ENCODE assay signal across 32 mouse cellular contexts in the genomic region with DNA sequence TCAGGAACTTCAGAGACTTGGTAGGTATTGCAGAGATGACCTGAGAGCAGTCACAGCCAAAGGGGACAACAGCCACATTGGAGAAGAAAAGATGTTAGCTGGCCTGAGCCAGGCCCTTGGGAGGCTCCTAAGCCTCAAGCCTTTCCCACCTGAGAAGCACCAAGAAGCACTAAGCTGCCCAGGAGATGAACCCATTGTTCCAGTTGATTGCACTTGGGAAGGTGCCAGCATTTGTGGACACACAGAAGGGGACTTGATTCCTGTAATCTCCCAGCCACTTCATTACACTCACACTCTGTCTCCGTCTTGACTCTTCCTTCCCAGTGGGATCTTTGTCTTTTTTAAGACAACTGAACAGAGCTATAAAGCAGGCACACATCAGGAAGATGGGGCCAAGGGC. TPM values are rescaled to one million over a fixed set of nuclear protein-coding genes. Genes with fewer than 3 reads are reported as not detected.
DNase-seq lines count a peak whose midpoint lies in the region; ATAC-seq lines count a peak whose summit lies in the region.
"Had no signal": no experiment of that assay in that cellular context is flagged by ENCODE, and none has a peak within 500 bp of the region (broad histone marks: within the 10 kb centered on the region; RNA-seq: fewer than 3 reads in every experiment).

No protein-coding gene starts in this region.

- H3K4me3 ChIP-seq in embryonic facial prominence, embryonic 10.5 days = no peak overlapping the region
- H3K4me3 ChIP-seq in forebrain, embryonic 16.5 days (replicated peaks; ENCODE audit: low read length) = no peak overlapping the region
- H3K4me3 ChIP-seq: embryonic facial prominence, embryonic 13.5 days; forebrain, embryonic 10.5 days; forebrain, embryonic 15.5 days; gastrocnemius, adult 2 months; heart, embryonic 15.5 days; hindbrain, embryonic 13.5 days; limb, embryonic 13.5 days; midbrain, embryonic 15.5 days had no signal

- DNase-seq in cerebellum, postnatal 10 days = peak; percentile 34 to 59
- no peak for DNase-seq in cerebellum, adult 9-11 months
- DNase-seq in kidney, adult 18-20 months = peak; percentile 29
- no peak for DNase-seq in kidney, adult 11 months
- DNase-seq in left cerebral cortex, postnatal 4 days = peak; percentile 43
- DNase-seq in left cerebral cortex, adult 8-10 months (ENCODE audit: low spot score in 2 of 2) = no peak
- no peak for DNase-seq in embryonic facial prominence, embryonic 10.5 days (ENCODE audit: low spot score)
- DNase-seq: adrenal gland, adult 2 months; adrenal gland, postnatal 36 days; cerebellum, adult 2 months; embryo, embryonic 11 days; gastrocnemius, adult 2 months; gastrocnemius, postnatal 36 days; right cerebral cortex, postnatal 14 days had no signal

- H3K4me1 ChIP-seq in embryonic facial prominence, embryonic 10.5 days = peaks cover 41% of the 10 kb centered on the region
- H3K4me1 ChIP-seq in forebrain, embryonic 16.5 days (replicated peaks; ENCODE audit: control insufficient read depth, insufficient read depth, low read length) = no peaks in the 10 kb centered on the region

- no peak overlapping the region for H3K4me2 ChIP-seq in forebrain, embryonic 16.5 days (ENCODE audit: low read length)
- H3K4me2 ChIP-seq: embryonic facial prominence, embryonic 13.5 days; forebrain, embryonic 15.5 days; heart, embryonic 15.5 days; hindbrain, embryonic 13.5 days; limb, embryonic 13.5 days; liver, embryonic 11.5 days; midbrain, embryonic 15.5 days had no signal

- H3K9me3 ChIP-seq in embryonic facial prominence, embryonic 10.5 days = no peaks in the 10 kb centered on the region
- H3K9me3 ChIP-seq in forebrain, embryonic 16.5 days (ENCODE audit: control insufficient read depth, low read length) = no peaks in the 10 kb centered on the region; the same call in 1 of the 2 replicates
- H3K9me3 ChIP-seq: embryonic facial prominence, embryonic 13.5 days; forebrain, embryonic 10.5 days; forebrain, embryonic 15.5 days; heart, embryonic 15.5 days; hindbrain, embryonic 13.5 days; limb, embryonic 13.5 days; midbrain, embryonic 15.5 days had no signal

- H3K27ac ChIP-seq in embryonic facial prominence, embryonic 10.5 days (replicated peaks) = 0 out of 2 replicates have a peak overlapping the region, but pooled peaks have one; percentile 15
- H3K27ac ChIP-seq in forebrain, embryonic 16.5 days (ENCODE audit: low read length) = no peak overlapping the region
- H3K27ac ChIP-seq: embryonic facial prominence, embryonic 13.5 days; forebrain, embryonic 10.5 days; forebrain, embryonic 15.5 days; gastrocnemius, adult 2 months; heart, embryonic 15.5 days; hindbrain, embryonic 13.5 days; limb, embryonic 13.5 days; midbrain, embryonic 15.5 days had no signal

- H3K9ac ChIP-seq in forebrain, embryonic 16.5 days (replicated peaks; ENCODE audit: low read depth, low read length) = no peak overlapping the region
- H3K9ac ChIP-seq: embryonic facial prominence, embryonic 13.5 days; forebrain, embryonic 15.5 days; heart, embryonic 15.5 days; hindbrain, embryonic 13.5 days; limb, embryonic 13.5 days; midbrain, embryonic 15.5 days had no signal

- no peaks in the 10 kb centered on the region for H3K27me3 ChIP-seq in embryonic facial prominence, embryonic 10.5 days (replicated peaks; ENCODE audit: low read depth, poor library complexity, severe bottlenecking)
- H3K27me3 ChIP-seq in forebrain, embryonic 16.5 days (replicated peaks; ENCODE audit: control insufficient read depth, insufficient read depth, low read length) = no peaks in the 10 kb centered on the region
- H3K27me3 ChIP-seq: CH12.LX; embryonic facial prominence, embryonic 13.5 days; forebrain, embryonic 15.5 days; heart, embryonic 15.5 days; hindbrain, embryonic 13.5 days; limb, embryonic 13.5 days; midbrain, embryonic 15.5 days had no signal

- peaks cover 15% of the 10 kb centered on the region for H3K36me3 ChIP-seq in embryonic facial prominence, embryonic 10.5 days (replicated peaks)
- H3K36me3 ChIP-seq in forebrain, embryonic 16.5 days (ENCODE audit: control insufficient read depth, insufficient read depth) = peaks cover 4% of the 10 kb centered on the region; the same call in 1 of the 2 replicates
- H3K36me3 ChIP-seq: forebrain, embryonic 10.5 days had no signal

- ATAC-seq in forebrain, embryonic 16.5 days = no peak
- ATAC-seq: activated CD4-positive, CD25-positive, alpha-beta regulatory T cell, adult 4 months; forebrain, embryonic 15.5 days; intestine, postnatal 0 days; lung, postnatal 0 days; midbrain, embryonic 15.5 days had no signal

- intact Hi-C loops in left cerebral cortex, postnatal 4 days (cut with DNase I) = no loop called here

- WGBS in embryonic facial prominence, embryonic 10.5 days = 86% methylated on average over 1 of the region's 1 CpGs
- WGBS in forebrain, embryonic 16.5 days = 44% methylated on average over 1 of the region's 1 CpGs

RNA-seq across cellular contexts. Expression of a gene that starts 25.3 kb away (rescaled TPM):
- under 1 TPM; 0.16 to 0.64 TPM for total RNA-seq in left cerebral cortex, postnatal 4 days (2021)
- under 1 TPM in 2 of 4 experiments, not detected in 2; 0.15 to 0.37 TPM for total RNA-seq in left cerebral cortex, adult 8-10 months (2022)
- 0.16 and 0.39 TPM in 2 replicates for polyA plus RNA-seq in embryonic facial prominence, embryonic 10.5 days (2016; fragmentation: Nextera tagmentation; extraction: Ambion mirVana)
- not detected in 2 replicates for polyA plus RNA-seq in forebrain, embryonic 16.5 days (2015; fragmentation: Nextera tagmentation; extraction: Ambion mirVana)
- total RNA-seq: gastrocnemius, adult 2 months; gastrocnemius, postnatal 36 days; layer of hippocampus, adult 18-20 months had no signal
- polyA plus RNA-seq: C2C12; forebrain, embryonic 15.5 days had no signal

RNA-seq across cellular contexts. Expression of a gene that starts 54.1 kb away (rescaled TPM):
- 10 to 100 TPM; 24.3 to 34.9 TPM for total RNA-seq in left cerebral cortex, postnatal 4 days (2021)
- 10 to 100 TPM; 22.9 to 26.3 (median 25.1) TPM for total RNA-seq in left cerebral cortex, adult 8-10 months (2022)
- 5.0 and 6.3 TPM in 2 replicates for polyA plus RNA-seq in embryonic facial prominence, embryonic 10.5 days (2016; fragmentation: Nextera tagmentation; extraction: Ambion mirVana)
- 3.6 and 3.7 TPM in 2 replicates for polyA plus RNA-seq in forebrain, embryonic 16.5 days (2015; fragmentation: Nextera tagmentation; extraction: Ambion mirVana)

RNA-seq across cellular contexts. Expression of a gene that starts 54.5 kb away (rescaled TPM):
- total RNA-seq in left cerebral cortex, postnatal 4 days (2021) = 10 to 100 TPM in 1 of 2 experiments, 1 to 10 TPM in 1; 6.5 to 14.2 TPM
- 1 to 10 TPM; 7.0 to 9.4 (median 7.3) TPM for total RNA-seq in left cerebral cortex, adult 8-10 months (2022)
- polyA plus RNA-seq in embryonic facial prominence, embryonic 10.5 days (2016; fragmentation: Nextera tagmentation; extraction: Ambion mirVana) = not detected in 2 replicates
- not detected in 2 replicates for polyA plus RNA-seq in forebrain, embryonic 16.5 days (2015; fragmentation: Nextera tagmentation; extraction: Ambion mirVana)
- polyA plus RNA-seq: activated CD4-positive, CD25-positive, alpha-beta regulatory T cell, adult 4 months; adrenal gland, adult 2 months; embryonic facial prominence, embryonic 13.5 days; forebrain, embryonic 10.5 days; forebrain, embryonic 15.5 days; heart, embryonic 15.5 days; hindbrain, embryonic 13.5 days; limb, embryonic 13.5 days; liver, embryonic 11.5 days; liver, embryonic 16.5 days; lung, postnatal 0 days; midbrain, embryonic 15.5 days; neural tube, embryonic 11.5 days; stomach, embryonic 14.5 days had no signal

Comparison
In these comparisons a context has a peak if more than half of its experiments do, and no peak if none do; other contexts are left out.
1. DNase-seq: peak in cerebellum, postnatal 10 days (2 of 2), kidney, adult 18-20 months (single experiment) and left cerebral cortex, postnatal 4 days (single experiment); none in cerebellum, adult 9-11 months (single experiment), kidney, adult 11 months (single experiment), left cerebral cortex, adult 8-10 months (0 of 2) and embryonic facial prominence, embryonic 10.5 days (single experiment).